Mouse (Mus musculus): ENCODE measurements at regions not wholly inside any gene's neighbourhood (a gene's known extent, or its start where the extent isn't known, plus 50 kb on each side); places are given as distances from the start of the nearest gene placed in this dataset.
"Not testable (repeated sequence)": the region's sequence is repeated elsewhere in the genome, so short reads cannot be mapped to it uniquely, and the experiment has no call there.

DNA sequence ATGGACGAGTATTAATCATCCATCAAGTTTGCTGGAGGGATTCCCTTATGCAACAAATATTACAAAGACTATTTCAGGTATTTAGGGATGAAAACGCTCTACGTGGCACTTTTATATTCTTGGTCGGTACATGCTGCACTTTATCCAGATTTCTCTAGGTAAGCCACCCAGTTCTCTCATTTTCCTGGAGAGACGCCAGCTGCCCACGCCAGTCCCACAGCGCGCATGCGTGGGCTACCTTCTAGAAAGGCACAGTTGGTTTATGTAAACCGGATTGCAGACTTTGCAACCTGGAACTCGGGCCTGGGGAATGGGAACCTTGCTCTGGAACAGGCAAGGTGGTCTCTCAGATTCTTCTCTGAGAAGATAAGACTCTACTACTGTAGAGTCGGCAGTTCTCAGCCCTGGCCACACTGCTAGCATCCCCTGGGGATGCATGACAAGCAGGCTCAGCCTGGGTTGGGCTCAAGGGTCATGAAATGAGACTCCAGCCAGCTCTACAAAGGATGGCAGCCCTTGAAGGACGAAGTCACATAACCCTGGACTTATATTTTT, 265.0 kb downstream of the Etnk1 start:
- DNase-seq (ENCODE audit: inconsistent age in 2 of 2, low spot score in 1 of 2) = no peak

DNA sequence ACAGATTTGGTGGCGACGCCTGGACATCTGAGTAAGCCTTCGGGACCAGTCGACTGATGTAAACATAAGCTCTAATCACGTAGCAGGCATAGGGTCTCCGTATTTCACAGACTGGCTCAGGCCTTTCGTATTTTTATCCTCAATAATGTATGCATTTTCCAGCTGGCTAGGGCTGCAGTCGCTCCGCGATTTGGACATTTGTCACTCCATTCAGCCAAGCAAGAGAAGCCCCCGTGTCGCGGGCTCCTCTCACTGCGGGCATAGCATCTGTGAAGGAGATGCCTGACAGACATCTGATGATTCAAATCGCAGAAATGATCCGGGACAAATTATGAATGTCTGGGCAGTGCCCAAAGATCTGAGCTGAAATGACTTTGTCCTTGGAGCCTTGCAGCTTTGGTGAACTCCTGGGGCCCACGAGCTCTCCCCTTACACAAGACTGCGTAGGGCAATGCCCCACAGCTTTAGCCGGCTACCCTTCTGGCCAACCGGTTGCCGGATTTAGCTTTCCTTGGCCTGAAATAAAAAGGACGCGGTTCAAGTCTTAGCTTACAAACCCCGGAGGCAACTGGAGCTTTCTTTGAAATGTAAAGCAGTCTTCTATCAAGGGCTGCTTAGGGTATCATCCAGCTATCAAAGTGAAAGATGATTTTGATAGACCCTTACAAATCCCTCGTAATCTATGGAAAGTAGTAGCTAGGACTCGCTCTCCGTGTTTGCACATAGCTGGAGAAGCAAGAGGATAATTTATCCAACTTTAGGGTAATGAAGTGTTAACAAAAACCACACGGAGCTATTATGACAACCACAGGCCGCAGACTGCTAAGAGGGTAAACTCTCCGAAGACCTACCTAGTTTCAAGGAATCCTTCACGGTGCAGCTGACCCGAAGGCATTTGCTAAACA, 270.6 kb downstream of the Etnk1 start:
- no peak for DNase-seq (ENCODE audit: inconsistent age in 2 of 2, low spot score in 1 of 2)

DNA sequence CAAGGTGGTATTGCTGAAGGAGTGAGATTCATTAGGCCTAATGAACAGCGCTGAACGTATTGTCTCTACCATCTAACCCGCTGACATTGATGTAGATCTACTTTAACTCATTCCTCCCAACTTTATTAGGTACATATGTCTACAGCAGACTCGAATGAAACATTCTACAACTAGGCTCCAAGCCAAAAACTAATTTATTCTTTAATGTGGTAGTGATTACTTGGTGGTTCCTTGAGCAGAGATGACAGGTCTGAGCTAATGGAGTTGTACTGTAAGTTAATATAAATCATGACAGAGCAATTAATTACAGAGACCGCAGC, 271.2 kb downstream of the Etnk1 start:
- no peak for DNase-seq (ENCODE audit: inconsistent age in 2 of 2, low spot score in 1 of 2)

DNA sequence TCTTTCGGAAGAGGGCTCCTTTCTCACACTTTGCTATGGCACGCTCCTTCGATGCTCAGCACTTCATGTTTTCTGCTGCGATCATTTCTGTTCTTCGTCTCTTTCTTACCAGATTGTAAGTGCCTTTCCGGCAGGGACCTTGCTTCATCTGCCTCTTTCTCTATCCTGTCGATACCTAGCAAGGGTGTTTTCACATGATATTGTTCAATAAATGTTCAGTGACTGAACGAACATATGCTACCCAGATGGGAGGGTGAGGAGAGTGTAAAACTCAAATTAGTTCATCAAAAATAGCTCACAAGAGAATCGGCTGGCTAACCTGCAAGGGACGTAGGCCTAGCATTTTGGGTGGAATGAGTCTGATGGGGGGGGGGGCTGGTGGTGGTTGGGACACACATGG, 272.5 kb downstream of the Etnk1 start:
- no peak for DNase-seq (ENCODE audit: inconsistent age in 2 of 2, low spot score in 1 of 2)

DNA sequence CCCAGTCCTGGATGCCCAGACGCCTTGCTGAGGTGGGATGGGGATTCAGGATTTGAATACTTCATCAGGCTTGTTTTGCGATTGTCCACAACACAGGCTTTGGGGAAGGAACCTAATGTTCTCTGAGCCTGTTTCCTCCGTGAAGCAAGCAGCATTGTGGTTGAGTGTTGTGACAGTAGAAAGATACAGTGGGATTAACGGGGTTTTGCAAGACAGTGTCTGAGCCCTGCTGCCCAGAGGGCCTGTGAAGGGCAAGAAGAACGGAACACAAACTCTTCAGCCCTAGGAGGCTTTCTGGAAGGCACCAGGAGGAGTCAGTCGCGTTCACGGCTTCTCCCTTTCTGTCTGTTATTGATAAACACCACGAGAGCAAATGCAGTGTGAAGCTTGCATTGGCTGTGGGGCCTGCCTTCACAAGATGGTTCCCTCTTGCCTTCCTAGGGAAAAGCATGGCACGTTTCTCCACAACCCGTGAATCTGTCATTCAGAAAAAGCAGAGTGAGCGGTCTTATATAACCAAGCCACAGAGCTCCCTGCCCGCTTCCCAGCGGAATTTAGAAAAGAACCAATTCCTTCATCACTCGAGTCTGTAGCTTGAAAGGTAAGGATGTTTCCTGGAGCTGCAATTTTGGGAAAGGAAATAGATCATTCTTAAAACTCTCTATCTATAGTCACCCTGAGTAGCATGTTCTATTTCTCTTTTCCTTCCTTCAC, 273.4 kb downstream of the Etnk1 start:
- DNase-seq (ENCODE audit: inconsistent age in 2 of 2, low spot score in 1 of 2) = no peak

DNA sequence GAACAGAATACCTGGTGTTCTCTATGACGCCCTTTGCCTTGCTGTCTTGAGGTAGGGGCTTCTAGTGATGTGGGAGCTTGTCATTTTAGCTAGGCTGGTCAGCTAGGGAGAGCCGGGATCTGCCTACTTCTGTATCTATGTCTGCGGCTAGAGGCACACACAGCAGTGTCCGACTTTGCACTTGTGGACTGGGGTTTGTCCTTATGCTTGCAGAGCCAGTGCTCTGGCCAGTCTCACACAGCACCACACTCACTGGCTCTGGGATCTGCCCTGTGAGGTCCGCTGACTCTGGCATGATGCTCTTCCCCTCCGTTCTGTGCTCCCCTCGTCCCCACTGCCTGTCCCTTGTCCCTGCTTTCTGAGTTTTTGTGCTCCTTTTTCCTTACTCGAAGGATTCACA, 275.3 kb downstream of the Etnk1 start:
- DNase-seq (ENCODE audit: inconsistent age in 2 of 2, low spot score in 1 of 2) = no peak

DNA sequence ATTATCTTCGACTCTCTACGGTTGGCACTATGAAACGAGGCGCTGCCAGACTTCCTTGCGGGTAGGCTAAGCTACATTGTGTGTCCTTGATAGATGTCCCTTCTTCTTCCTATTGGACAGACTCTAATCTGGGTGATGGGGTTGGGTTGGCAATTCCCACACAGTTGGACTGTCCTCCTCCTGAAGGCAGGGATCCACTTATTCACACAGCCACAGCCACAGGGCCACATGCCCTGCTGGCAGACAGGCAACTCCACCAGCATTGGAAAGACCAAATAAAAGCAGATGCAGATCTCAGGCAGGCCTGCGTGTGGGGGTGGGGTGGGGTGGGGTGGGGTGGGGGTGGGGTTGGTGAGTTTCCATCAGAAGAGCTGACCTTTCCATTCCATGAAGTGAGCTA, 276.4 kb downstream of the Etnk1 start:
- no peak for DNase-seq (ENCODE audit: inconsistent age in 2 of 2, low spot score in 1 of 2)

DNA sequence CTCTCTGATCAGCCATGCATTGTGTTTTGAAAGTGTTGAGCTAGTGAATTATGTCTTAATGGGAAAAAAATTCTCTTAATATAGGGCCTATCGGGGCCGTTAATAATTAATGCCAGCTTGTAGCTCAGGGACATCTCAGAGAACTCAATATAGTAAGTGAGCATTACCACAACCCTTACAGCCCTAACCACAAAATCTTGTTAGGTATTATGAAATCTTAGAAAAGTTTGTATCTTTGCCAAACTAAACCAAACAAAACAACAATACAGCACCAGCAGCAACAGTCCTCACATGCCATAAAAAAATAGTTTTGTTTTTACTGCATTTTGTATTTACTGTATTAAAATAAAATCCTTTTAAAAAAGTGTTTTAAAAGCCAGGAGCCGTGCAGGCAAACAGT, 277.8 kb downstream of the Etnk1 start:
- DNase-seq (ENCODE audit: inconsistent age in 2 of 2, low spot score in 1 of 2) = no peak

DNA sequence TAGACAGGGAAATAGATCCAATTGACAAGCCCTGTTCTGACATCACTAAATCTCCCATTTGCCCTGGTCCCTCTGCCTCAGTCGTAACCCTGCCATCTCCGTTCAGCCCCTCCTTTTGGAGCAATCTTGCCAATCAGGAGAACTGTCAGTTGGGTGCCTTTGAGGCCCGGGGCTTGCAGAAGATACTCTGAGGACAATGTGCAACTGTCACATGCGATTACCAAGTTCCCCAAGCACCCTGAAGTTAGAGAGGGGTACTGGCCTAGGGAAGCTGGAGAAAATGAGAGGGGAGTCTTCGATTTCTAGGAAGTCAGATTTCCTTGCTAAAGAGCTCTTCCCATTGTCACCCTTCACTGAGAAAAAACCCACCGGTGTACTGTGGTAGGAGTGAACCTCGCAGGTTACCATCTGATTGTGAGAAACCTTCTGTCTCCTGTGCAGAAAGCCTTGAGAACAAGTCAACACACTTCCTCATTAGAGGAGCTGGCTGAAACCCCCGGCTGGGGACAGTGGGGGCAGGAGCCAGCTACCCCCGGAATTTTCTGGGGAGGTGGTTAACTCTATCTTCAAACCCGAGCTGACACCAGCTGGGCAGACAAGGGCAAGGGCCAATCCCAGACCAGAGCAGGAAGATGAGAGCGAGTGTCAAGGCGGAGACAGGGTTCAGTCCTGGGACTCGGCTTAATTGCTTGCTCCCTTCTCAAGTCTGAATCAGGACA, 279.0 kb downstream of the Etnk1 start:
- no peak for DNase-seq (ENCODE audit: inconsistent age in 2 of 2, low spot score in 1 of 2)

DNA sequence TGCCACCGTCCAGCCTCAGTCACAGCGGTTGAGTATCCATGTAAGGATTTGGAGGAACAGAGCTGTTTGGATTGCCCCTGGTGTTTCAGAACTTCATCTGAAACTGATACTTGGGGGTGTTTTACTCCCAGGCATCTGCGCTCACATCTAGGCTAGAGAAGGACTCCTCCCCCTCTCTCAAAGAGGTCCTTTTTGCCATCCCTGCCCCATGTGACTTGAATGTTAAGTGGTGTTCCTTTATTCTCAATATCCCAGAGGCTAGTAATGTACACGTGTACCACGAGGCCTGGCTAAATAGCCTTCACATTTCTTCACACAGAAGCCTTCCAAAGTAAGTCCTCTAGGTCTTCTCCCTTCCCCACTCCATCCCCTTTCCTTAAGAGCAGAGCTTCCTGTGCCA, 280.0 kb downstream of the Etnk1 start:
- no peak for DNase-seq (ENCODE audit: inconsistent age in 2 of 2, low spot score in 1 of 2)

DNA sequence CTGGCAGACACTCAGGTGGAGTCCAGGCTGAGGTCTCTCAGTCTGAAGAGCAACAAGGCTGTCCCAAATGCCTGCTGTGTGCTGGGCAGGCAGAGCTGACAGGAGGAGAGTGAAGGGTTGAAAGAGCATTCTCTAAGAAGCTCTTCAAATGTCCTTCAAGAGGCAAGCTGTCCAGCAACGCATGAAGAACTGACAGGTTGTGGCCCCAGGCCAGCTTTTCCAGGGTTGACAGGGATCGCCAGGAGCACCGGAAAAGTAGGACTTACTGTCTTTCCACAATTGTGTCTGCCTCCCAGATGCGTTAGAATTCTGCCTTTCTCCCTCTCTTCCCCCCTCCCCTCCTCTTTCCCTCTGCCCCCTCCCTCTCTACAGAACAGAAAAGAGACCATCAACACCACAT, 282.1 kb downstream of the Etnk1 start:
- DNase-seq (ENCODE audit: inconsistent age in 2 of 2, low spot score in 1 of 2) = no peak

DNA sequence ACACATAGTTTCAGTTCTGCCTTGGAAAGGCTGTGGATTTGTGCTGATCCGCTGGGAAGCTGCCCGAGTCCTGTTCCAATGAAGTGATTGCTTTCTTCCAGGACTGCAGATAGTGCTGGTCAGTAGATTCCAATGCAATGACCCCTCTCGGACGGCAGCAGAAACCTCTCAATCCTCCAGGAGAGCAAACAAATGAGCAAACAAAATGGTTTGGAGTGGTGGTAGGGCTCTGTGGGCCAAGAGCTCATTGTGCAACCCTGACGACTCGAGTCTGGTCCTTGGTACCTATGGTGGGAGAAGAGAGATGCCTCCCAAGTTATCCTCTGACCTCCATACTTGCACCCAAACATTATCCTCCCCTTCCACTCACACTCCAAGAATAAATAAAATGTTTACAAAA, 284.8 kb downstream of the Etnk1 start:
- no peak for DNase-seq (ENCODE audit: inconsistent age in 2 of 2, low spot score in 1 of 2)

DNA sequence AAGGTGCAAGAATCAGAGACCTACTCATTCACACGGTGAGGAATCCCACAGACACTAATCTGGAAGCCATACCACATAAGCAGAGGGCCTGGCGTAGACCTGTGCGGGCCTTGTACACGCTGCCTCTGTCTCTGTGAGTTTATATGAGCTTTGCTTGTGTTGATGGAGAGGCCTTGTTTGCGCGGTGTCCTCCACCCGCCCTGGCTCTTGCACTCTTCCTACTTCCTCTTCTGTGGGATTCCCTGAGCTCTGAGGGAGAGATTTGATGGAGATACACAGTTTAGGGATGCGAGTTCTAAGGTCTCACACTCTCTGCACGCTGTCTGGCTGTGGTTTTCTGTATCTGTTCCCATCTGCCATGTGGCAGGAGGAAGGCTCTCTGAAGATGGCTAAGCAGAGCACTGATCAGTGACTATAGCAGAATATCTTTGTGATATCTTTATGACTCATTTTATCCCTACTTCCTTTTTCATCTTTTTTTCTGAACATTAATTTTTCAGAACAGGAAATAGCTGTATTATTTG, 287.7 kb downstream of the Etnk1 start:
- no peak for DNase-seq (ENCODE audit: inconsistent age in 2 of 2, low spot score in 1 of 2)

DNA sequence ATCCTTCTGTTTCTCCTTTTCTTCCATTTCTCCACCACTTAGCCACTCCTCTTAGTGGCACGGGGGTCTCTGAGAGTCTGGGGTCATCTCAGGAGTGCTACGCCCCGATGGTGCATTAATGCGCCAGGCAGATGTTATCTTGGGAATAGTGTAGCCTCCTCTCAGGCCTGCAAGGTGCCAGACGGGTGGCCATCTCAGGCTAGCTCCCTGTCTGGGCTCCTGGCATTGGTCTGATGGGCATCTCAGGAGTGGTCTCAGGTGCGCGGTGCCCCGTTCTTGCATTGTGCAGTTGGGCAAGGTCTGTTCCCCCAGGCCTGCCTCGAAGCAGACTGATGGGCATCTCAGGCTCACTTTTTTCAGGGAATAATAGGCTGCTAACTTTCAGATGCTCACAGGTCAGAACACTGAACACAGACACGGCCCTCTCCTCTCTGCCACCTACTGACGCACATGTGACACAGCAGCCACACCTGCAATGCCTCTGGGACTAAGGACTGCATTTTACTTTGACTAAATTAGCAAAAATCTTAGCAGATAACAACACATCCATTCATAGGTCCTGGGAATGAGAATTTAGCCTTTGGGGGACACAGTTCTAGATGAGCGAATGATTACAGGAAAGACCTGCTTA, 298.0 kb downstream of the Etnk1 start:
- DNase-seq (ENCODE audit: inconsistent age in 2 of 2, low spot score in 1 of 2) = no peak

DNA sequence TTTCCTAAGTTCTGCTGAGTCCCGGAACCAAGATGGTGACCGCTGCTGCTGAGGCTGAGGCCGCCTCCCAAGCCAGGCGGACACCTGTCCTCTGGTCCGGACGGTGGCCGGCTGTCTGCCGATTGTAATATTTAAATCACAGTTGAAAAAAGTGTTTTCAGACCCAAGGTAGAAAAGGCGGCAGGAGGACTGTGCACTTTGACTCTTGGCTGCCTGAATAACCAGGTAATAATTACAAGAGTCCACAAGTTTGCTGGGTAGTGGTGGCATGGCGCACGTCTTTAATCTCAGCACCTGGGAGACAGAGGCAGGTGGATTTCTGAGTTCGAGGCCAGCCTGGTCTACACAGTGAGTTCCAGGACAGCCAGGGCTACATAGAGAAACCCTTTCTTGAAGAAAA, 305.7 kb downstream of the Etnk1 start:
- not testable (repeated sequence) for DNase-seq (ENCODE audit: inconsistent age in 2 of 2, low spot score in 1 of 2)

DNA sequence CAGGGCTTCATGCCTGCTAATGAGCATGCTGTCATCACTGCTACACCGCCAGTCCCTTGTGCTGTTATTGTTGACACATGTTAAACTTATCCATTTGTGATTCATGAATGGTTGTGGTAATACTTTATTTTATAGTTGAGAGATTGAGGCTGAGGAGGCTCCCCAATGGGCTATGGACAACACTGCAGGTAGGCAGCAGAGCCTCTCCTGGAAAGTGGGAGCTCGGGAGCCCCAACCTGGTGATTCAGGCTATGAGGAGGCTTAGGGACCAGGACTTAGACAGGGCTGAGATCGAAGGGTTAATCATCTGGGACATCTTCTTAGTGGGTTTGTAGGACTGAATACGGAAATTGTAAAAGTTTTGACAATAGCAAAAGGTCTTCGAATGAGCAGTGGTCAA, 307.4 kb downstream of the Etnk1 start:
- no peak for DNase-seq (ENCODE audit: inconsistent age in 2 of 2, low spot score in 1 of 2)

DNA sequence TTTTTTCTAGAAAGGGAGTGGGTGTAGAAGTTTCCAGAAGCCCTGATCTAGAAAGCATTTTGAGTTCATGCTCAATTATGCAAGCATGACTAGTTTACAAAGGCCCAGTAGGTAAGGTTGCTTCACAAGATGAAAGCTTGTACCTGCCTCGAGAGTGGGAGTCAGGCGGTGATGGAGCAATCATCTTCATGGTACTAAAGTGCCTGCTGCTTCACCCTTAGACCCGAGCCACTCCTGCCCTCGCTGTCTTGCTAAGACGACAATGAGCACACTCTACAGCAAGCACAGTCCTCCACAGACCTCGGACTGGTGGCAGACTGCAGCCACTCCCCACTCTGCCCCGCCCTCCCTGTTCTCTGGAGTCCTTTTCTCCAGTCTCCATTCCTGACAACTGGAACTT, 308.3 kb downstream of the Etnk1 start:
- no peak for DNase-seq (ENCODE audit: inconsistent age in 2 of 2, low spot score in 1 of 2)

DNA sequence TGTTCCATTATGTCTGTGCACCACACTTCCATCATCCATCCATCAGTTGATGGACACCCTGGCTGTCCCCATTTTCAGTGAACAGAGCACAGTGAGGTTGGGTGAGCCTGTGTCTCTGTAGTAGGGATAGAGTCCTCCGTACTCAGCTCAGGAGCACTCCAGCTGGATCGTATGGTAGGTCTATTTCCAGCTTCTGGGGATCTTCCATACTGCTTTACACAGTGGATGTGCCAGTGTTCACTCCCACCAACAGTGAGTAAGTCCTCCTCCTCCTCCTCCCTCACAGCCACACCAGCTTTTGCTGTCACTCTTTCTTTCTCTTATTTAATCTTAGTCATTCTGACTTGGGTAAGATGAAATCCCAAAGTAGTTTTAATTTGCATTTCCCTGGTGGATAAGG, 310.4 kb downstream of the Etnk1 start:
- no peak for DNase-seq (ENCODE audit: inconsistent age in 2 of 2, low spot score in 1 of 2)

DNA sequence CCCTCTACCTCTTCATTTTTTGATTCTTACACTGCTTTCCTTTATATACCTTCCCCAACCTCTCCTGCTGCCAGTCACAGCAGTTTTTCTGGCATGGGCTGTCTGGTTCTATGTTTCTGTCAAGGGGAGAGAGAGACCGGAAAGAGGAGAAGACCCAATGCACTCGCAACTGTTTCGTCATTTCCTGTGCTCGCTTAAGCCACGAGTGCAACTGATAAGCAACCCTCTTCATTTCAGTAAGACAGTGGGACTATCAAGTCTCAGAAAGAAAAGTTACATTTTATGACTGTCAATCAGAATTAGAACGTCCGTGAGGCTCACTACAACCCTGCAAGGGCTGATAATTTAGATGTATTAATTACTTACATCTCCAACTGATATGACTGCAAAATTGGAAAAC, 312.2 kb downstream of the Etnk1 start:
- no peak for DNase-seq (ENCODE audit: inconsistent age in 2 of 2, low spot score in 1 of 2)

DNA sequence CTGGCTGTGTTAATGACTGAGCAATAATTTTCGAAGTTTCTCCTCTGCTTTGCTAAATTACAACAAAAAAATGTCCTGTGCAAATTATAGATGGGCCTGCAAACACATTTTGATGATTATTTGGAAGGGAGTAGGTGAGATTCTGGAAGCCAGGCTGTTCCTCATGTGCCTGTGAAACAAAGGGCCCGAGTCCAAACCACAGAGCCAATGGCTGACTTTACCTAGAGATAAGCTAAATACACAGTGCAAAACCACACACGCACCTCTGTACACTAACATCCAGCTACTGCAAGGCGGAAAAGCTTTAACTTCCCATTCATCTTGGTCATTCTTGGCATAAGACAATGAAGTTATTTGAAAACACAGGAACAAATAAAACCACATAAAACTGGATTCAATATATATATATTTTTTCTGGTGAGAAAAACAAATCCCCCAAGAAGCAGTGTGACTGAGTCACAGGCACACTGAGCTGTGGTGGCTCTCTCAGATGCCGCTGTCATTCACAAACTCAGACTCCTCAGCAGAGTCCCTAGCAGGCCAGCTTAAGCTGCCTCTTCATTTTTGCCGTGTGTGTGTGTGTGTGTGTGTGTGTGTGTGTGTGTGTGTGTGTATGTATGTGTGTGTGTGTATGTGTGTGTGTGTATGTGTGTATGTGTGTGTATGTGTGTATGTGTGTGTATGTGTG, 312.8 kb downstream of the Etnk1 start:
- no peak for DNase-seq (ENCODE audit: inconsistent age in 2 of 2, low spot score in 1 of 2)

Data from adrenal gland, adult (tissue).